Mouse (Mus musculus) heart, embryonic 11.5 days (tissue): ENCODE data around the gene Arid4b. TPM values are rescaled to one million over a fixed set of nuclear protein-coding genes. Genes with fewer than 3 reads are reported as not detected.
"Not testable (repeated sequence)": the region's sequence is repeated elsewhere in the genome, so short reads cannot be mapped to it uniquely, and the experiment has no call there.

Source experiments
- ATAC-seq: fragments of 200-750 bp; cut with Nextera tagmentation; replicated peaks from 2 replicates; pipeline ENCODE4 v1.8.0; 2017; ENCODE audit warnings: moderate library complexity; ENCODE audit not compliant: insufficient number of reproducible peaks, low FRiP score, low TSS enrichment
- H3K27ac ChIP-seq: fragments of 300-500 bp; sonication (generic); 2 replicates; pipeline ENCODE4 v1.5.1; 2014; ENCODE audit warnings: mild to moderate bottlenecking, low read depth, low read length
- H3K27me3 ChIP-seq: fragments of 300-500 bp; sonication (generic); 2 replicates; pipeline ENCODE4 v1.6.1; 2014; ENCODE audit warnings: mild to moderate bottlenecking, low read length, mixed read lengths; ENCODE audit not compliant: control insufficient read depth, insufficient read depth
- H3K36me3 ChIP-seq: fragments of 300-500 bp; sonication (generic); 2 replicates; pipeline ENCODE4 v1.6.1; 2014; ENCODE audit warnings: mild to moderate bottlenecking, low read length, moderate library complexity, mixed read lengths; ENCODE audit not compliant: control insufficient read depth, insufficient read depth
- H3K4me1 ChIP-seq: fragments of 300-500 bp; sonication (generic); 2 replicates; pipeline ENCODE4 v1.6.1; 2014; ENCODE audit warnings: low read length; ENCODE audit not compliant: control insufficient read depth, insufficient read depth
- H3K4me2 ChIP-seq: fragments of 300-500 bp; sonication (generic); 2 replicates; pipeline ENCODE4 v1.6.1; 2014; ENCODE audit warnings: mild to moderate bottlenecking, moderate library complexity
- H3K4me3 ChIP-seq: fragments of 300-500 bp; sonication (generic); 2 replicates; pipeline ENCODE4 v1.5.1; 2014; ENCODE audit warnings: low read depth, low read length
- H3K9ac ChIP-seq: fragments of 300-500 bp; sonication (generic); 2 replicates; pipeline ENCODE4 v1.6.1; 2014; ENCODE audit warnings: mild to moderate bottlenecking, low read depth, low read length, moderate library complexity
- H3K9me3 ChIP-seq: fragments of 300-500 bp; sonication (generic); replicated peaks from 2 replicates; pipeline ENCODE4 v1.6.1; 2016; ENCODE audit warnings: low read length; ENCODE audit not compliant: control insufficient read depth
- WGBS: fragments of 180-500 bp; shearing (Covaris S2); extraction: QIAGEN DNeasy Blood & Tissue Kit; methylation state at CpG from one replicate; pipeline ENCODE4 v1.1.7; 2014; ENCODE audit not compliant: insufficient replicate concordance; 5-methylcytosine and 5-hydroxymethylcytosine counted together
- polyA plus RNA-seq: library from polyadenylated mRNA; unstranded; fragments of >200 nt; fragmentation: Nextera tagmentation; extraction: Ambion mirVana; gene quantifications from 2 replicates; pipeline ENCODE4 v1.2.1, GENCODE M21; 2014

The Arid4b gene
- polyA plus RNA-seq, 1 experiment from 2014 or later = 53.2 TPM

DNA sequence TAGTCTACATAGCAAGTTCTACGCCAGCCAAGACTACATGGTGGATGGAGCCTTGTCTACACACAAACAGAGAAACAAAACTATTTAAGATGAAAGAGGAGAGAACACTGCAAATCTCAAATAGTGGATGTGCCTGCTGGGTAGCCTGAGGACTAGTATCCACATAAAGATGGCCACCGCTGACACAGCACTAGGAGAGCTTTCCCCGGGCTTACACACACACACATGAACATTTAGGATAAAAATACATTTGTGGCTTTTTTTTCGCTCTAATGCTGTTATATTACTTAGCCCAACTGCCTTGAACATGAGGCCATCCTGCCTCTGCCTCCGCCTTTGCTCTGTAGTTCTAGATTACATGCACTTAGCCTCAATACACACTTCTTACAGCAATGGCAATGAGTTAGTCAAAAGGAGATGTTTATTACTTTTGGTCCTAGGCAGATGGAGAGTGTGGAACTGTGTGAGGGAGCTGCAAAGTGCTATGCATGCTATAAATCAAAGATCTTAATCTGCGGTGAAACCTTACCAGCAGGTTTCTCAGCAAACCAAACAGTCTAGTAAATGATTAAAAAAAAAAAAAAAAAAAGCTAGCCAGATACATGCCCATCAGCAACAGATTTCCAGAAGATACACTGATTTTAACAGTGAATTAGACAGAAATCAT is 36.7 kb upstream of the Arid4b start:
- H3K4me2 ChIP-seq = no peak overlapping the region
- ATAC-seq = no peak
- H3K27ac ChIP-seq = no peak overlapping the region
- H3K9me3 ChIP-seq = no peaks in the 10 kb centered on the region
- no peaks in the 10 kb centered on the region for H3K27me3 ChIP-seq
- H3K9ac ChIP-seq = no peak overlapping the region
- H3K4me3 ChIP-seq = no peak overlapping the region
- H3K4me1 ChIP-seq = no peaks in the 10 kb centered on the region
- H3K36me3 ChIP-seq = peaks cover 5% of the 10 kb centered on the region; the same call in 1 of the 2 replicates
- 92% methylated on average over 6 of the region's 6 CpGs for WGBS

DNA sequence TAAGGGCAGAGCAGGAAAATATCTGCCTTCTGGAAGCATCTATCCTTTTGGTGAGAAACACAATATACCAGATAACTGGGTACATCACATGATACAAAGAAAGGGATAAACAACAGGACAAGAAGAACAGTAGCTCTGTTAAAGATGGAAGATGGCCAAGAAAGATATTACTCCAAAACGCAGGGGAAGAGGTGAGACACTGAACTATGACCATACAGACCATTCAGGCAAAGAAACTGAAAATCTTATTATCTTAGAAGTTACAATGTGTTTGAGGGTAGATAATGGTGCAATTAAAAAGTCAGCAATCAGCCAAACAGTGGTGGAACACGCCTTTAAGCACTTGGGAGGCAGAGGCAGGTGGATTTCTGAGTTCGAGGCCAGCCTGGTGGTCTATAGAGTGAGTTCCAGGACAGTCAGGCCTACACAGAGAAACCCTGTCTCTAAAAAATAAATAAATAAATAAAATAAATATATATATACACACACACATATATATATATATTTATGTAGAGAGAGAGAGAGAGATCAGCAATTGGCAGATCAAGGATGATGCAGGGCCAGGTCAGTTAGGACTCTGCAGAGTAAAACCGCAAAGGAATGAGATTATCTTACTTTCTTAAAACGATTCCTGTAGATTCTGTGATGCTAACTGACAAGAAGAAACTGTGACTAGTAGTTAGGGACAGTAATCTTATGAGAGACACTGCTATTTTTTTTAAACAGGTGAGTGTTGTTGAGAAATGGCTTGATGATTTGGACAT is 29.5 kb upstream of the Arid4b start:
- H3K4me3 ChIP-seq = no peak overlapping the region
- peak; percentile 52; the same call in 1 of the 2 replicates for ATAC-seq
- no peaks in the 10 kb centered on the region for H3K9me3 ChIP-seq
- H3K4me2 ChIP-seq = no peak overlapping the region
- peak overlapping the region; percentile 64; the same call in 1 of the 2 replicates for H3K27ac ChIP-seq
- peaks cover 3% of the 10 kb centered on the region; the same call in 1 of the 2 replicates for H3K4me1 ChIP-seq
- no peaks in the 10 kb centered on the region for H3K36me3 ChIP-seq
- WGBS = 78% methylated on average over 5 of the region's 5 CpGs
- H3K9ac ChIP-seq = no peak overlapping the region
- H3K27me3 ChIP-seq = no peaks in the 10 kb centered on the region

DNA sequence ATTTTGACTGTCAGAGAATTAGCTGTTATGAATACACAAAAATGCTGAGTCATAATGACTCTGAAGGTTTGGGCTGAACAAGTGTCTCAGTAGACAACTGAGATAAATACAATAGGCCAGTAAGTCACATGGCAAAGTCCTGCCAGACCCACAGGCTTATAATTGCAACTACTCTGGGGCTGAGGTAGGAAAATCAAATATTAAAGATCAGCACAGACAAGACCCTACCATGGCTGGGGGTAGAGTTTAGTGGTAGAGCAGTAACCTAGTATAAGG is 29.0 kb upstream of the Arid4b start:
- Histone ChIP-seq H3K9ac (no peak overlapping the region), H3K27me3 (no peaks in the 10 kb centered on the region), H3K4me1 (peaks cover 6% of the 10 kb centered on the region; the same call in 1 of the 2 replicates), H3K4me3 (no peak overlapping the region), H3K4me2 (no peak overlapping the region), H3K36me3 (no peaks in the 10 kb centered on the region), H3K27ac (peak overlapping the region; percentile 64; the same call in 1 of the 2 replicates), H3K9me3 (no peaks in the 10 kb centered on the region)
- peak; percentile 77; the same call in 1 of the 2 replicates for ATAC-seq

DNA sequence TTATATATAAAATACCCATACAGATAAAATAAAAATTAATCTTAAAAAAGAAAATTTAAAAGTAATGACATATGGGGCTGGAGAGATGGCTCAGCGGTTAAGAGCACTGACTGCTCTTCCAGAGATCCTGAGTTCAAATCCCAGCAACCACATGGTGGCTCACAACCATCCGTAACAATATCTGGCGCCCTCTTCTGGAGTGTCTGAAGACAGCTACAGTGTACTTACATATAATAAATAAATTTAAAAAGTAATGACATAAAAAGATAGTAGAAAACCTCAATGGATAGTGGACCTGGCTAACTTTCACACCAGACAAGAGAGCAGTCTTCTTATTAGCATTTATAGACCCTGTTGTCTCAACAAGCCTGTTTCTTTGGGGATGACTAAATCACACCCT is 27.7 kb upstream of the Arid4b start:
- not testable (repeated sequence) for H3K27me3 ChIP-seq, H3K4me3 ChIP-seq, H3K4me2 ChIP-seq, ATAC-seq, H3K9ac ChIP-seq, H3K27ac ChIP-seq, H3K9me3 ChIP-seq, H3K4me1 ChIP-seq, H3K36me3 ChIP-seq
- 76% methylated on average over 3 of the region's 3 CpGs for WGBS

DNA sequence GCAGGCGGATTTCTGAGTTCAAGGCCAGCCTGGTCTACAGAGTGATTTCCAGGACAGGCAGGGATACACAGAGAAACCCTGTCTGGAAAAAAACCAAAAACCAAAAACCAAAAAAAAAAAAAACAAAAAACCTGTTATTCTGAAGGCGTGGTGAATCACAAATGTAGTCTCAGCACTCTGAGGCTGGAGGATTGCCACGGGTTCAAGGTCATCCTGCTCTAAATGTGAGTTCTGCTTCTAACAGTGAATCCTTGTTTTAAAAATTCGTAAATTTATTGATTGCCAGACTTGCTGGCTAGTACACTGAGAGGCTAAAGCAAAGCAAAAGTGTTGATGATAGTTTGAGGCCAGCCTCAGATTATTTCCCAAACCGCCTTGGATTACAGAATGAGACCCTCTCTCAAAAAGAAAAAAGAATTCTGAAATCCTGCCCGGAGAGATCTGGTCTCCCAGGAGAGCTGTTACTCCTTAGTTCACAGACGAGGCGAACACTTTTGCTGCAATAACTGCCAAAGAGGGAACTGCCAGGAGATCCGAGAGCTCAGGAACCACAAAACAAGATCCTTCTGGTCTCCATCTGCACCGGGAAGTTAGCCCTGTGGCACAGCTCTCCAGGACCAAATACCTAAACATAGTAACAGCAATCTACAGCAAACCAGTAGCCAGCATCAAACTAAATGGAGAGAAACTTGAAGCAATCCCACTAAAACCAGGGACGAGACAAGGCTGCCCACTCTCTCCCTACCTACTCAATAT is 27.0 kb upstream of the Arid4b start:
- no peak overlapping the region for H3K4me3 ChIP-seq
- H3K4me1 ChIP-seq = peaks cover 6% of the 10 kb centered on the region; the same call in 1 of the 2 replicates
- H3K9me3 ChIP-seq = no peaks in the 10 kb centered on the region
- no peak overlapping the region for H3K9ac ChIP-seq
- 92% methylated on average over 11 of the region's 11 CpGs for WGBS
- no peaks in the 10 kb centered on the region for H3K27me3 ChIP-seq
- no peaks in the 10 kb centered on the region for H3K36me3 ChIP-seq
- no peak for ATAC-seq
- no peak overlapping the region for H3K4me2 ChIP-seq
- no peak overlapping the region for H3K27ac ChIP-seq

DNA sequence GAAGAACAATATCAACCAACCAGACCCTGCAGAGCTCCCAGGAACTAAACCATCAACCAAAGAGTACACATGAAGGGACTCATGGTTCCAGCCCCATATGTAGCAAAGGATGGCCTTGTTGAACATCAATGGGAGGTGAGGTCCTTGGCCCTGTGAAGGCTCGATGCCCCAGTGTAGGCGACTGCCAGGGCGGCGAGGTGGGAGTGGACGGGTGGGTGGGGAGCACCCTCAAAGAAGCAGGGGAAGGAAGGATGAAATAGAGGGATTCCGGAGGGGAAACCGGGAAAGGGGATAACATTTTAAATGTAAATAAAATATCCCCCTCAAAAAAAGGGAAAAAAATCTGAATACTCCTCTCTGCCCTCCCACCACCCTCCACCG is 24.1 kb upstream of the Arid4b start:
- Histone ChIP-seq H3K27me3 (no peaks in the 10 kb centered on the region), H3K9me3 (no peaks in the 10 kb centered on the region), H3K4me2 (peak overlapping the region; percentile 92), H3K9ac (peak overlapping the region; percentile 95), H3K4me3 (peak overlapping the region; percentile 76), H3K4me1 (peaks cover 6% of the 10 kb centered on the region; the same call in 1 of the 2 replicates), H3K36me3 (no peaks in the 10 kb centered on the region; the same call in 1 of the 2 replicates), H3K27ac (peak overlapping the region; percentile 97)
- WGBS = 4% methylated on average over 8 of the region's 8 CpGs
- peak; percentile 15; the same call in 1 of the 2 replicates for ATAC-seq

DNA sequence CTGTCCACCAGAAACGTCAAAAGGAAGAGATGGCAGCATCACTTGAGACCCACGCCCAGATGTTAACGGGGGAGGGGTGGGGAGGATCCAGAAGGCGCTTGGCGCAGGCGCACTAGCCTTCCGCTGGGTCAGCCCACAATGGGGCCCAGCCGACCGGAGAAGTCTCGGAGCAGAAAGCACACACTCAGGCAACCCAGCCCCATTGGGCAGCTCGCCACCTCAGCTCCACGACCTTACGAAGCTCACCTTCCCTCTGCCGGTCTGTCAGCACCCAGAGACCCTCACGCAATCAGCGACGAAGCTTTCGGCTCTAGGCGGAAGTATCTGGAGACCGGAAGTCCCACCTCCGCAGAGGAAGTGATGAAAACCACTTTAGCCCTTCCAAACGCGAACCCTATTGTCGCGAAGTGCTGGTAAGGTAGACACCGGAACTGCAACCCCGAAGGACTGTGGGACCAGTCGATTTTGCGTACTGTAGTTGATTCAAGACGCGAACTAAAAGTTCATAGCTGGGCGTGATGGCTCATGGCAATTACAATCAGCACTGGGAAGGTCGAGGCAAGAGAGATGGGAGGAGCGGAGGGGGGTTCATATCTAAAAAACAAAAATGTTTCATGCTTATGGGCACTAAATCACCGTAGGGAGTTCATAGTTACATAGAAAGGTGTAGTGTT is 23.6 kb upstream of the Arid4b start, which contains the start of gene Tbce:
Tbce (minus strand) TSS at position 347 of the 674 bp plus-strand sequence.
- ATAC-seq = peak; percentile 95
- Histone ChIP-seq H3K9me3 (no peaks in the 10 kb centered on the region), H3K36me3 (no peaks in the 10 kb centered on the region; the same call in 1 of the 2 replicates), H3K4me3 (peak within 1 kb of the TSS; percentile 76), H3K4me1 (peaks cover 6% of the 10 kb centered on the region; the same call in 1 of the 2 replicates), H3K9ac (peak within 1 kb of the TSS; percentile 95), H3K27me3 (no peaks in the 10 kb centered on the region), H3K27ac (peak within 1 kb of the TSS; percentile 97), H3K4me2 (peak within 1 kb of the TSS; percentile 92)
- WGBS = under 1% methylated on average over 35 of the region's 35 CpGs

DNA sequence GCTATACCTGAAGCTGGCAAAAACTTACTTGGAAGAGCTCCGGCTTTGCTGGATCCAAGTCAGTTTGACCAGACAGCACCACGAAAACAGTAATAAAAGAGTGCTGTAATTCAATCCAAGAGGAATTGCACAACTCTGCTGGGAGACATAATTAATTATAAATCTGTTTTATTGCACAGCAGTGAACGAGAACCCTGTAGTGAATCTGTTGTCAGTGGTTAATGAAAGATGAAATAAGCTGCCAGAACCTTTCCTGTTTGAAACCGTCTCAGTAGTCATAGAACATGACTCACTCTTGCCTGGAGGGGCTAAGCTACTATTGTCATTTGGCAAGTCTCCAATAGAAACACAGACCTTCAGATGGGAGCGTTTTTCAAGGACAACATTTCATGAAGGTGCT is 22.8 kb upstream of the Arid4b start:
- Histone ChIP-seq H3K36me3 (no peaks in the 10 kb centered on the region; the same call in 1 of the 2 replicates), H3K27ac (peak overlapping the region; percentile 97), H3K27me3 (no peaks in the 10 kb centered on the region), H3K9me3 (no peaks in the 10 kb centered on the region), H3K4me3 (peak overlapping the region; percentile 76), H3K4me2 (peak overlapping the region; percentile 92), H3K9ac (peak overlapping the region; percentile 95), H3K4me1 (peaks cover 6% of the 10 kb centered on the region; the same call in 1 of the 2 replicates)
- ATAC-seq = no peak
- WGBS = 50% methylated on average over 5 of the region's 5 CpGs
